ENCODE assay signal across 8 mouse cellular contexts in the genomic region with DNA sequence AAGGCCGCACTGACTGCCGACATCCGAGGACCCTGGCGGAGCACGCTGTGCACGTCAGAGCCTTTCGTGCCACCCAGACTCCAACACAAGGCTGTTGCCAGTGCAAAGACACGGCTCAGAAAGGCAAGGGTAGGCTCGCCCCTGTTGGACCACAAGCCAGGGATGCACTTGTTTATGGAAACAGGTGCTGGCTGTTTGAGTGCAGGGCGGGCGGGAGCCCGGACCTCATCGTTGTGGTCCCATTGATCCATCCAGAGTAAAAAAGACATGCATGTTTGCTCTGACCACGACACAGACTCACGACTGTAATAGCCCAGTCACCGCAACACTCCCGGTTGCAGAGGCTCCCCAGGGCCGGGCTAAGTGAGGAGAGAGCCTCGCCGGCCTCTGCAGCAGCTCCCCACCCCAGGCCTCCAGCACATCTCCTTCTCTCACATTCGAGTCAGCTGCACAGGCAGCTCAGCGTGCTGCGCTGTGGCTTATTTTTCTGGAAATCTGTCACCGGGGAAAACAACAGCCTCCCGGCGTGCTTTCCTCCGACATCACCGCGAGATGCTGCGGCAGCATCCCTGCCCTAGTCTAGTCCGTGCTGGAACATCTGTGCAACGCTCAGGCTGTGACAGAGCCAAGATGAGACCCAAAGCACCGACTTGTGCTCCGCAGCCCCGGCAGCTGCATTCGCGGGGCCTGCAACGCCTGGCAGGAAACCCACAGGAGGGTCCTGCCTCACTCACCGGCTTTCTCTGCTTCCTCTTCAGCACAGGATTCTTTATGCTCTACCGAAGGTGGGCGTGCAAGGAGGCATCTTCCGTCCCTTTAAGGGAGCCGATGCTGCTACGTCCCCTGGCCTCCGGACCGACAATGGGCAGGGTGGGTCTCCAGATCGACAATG. TPM values are rescaled to one million over a fixed set of nuclear protein-coding genes. Genes with fewer than 3 reads are reported as not detected.
DNase-seq lines count a peak whose midpoint lies in the region; ATAC-seq and TF ChIP-seq lines count a peak whose summit lies in the region.

No protein-coding gene starts in this region.

- no peak for TF ChIP-seq CTCF in lung, embryonic 14.5 days (IDR thresholded peaks at IDR 0.05; ENCODE audit: low read depth)
- TF ChIP-seq CTCF in heart, postnatal 0 days (IDR thresholded peaks at IDR 0.05; ENCODE audit: low read depth): no peak

- peak overlapping the region; percentile 42 for H3K9ac ChIP-seq in lung, embryonic 14.5 days
- H3K9ac ChIP-seq in heart, postnatal 0 days (replicated peaks; ENCODE audit: low read depth, low read length): no peak overlapping the region
- peak overlapping the region; percentile 82 for H3K9ac ChIP-seq in neural tube, embryonic 12.5 days

- no peaks in the 10 kb centered on the region for H3K4me1 ChIP-seq in lung, embryonic 14.5 days (ENCODE audit: insufficient read depth)
- no peaks in the 10 kb centered on the region for H3K4me1 ChIP-seq in heart, postnatal 0 days (ENCODE audit: control insufficient read depth, insufficient read depth)
- H3K4me1 ChIP-seq in neural tube, embryonic 12.5 days: peaks cover 16% of the 10 kb centered on the region

- intact Hi-C loops in left cerebral cortex, postnatal 25 days (cut with DNase I): no loop called here

- no peaks in the 10 kb centered on the region for H3K9me3 ChIP-seq in lung, embryonic 14.5 days (ENCODE audit: low read depth, low read length)
- H3K9me3 ChIP-seq in heart, postnatal 0 days (replicated peaks; ENCODE audit: control insufficient read depth, low read length): no peaks in the 10 kb centered on the region
- H3K9me3 ChIP-seq in neural tube, embryonic 12.5 days: no peaks in the 10 kb centered on the region

- peak; percentile 28 for DNase-seq in lung, embryonic 14.5 days
- DNase-seq in lung, postnatal 4 days: no peak
- DNase-seq in cerebellum, postnatal 36 days: peak; percentile 58 to 66
- DNase-seq in heart, postnatal 0 days (ENCODE audit: low spot score): no peak
- peak; percentile 48 to 52 for DNase-seq in left cerebral cortex, postnatal 25 days (ENCODE audit: low spot score in 2 of 2)
- no peak for DNase-seq in gastrocnemius, postnatal 25 days
- DNase-seq in ovary, postnatal 10 days (ENCODE audit: low spot score): no peak

- no peaks in the 10 kb centered on the region for H3K36me3 ChIP-seq in lung, embryonic 14.5 days (ENCODE audit: insufficient read depth)
- no peaks in the 10 kb centered on the region for H3K36me3 ChIP-seq in heart, postnatal 0 days (replicated peaks; ENCODE audit: control insufficient read depth, insufficient read depth, low read length)
- no peaks in the 10 kb centered on the region for H3K36me3 ChIP-seq in neural tube, embryonic 12.5 days

- H3K4me3 ChIP-seq in lung, embryonic 14.5 days (ENCODE audit: low read depth, low read length): peak overlapping the region; percentile 43
- H3K4me3 ChIP-seq in heart, postnatal 0 days (ENCODE audit: low read depth, low read length): peak overlapping the region; percentile 44
- H3K4me3 ChIP-seq in neural tube, embryonic 12.5 days: peak overlapping the region; percentile 53

- TF ChIP-seq EP300 in heart, postnatal 0 days (IDR thresholded peaks at IDR 0.05; ENCODE audit: low read depth): no peak

- 14% methylated on average over 47 of the region's 47 CpGs for WGBS in lung, embryonic 14.5 days
- WGBS in heart, postnatal 0 days: 12% methylated on average over 47 of the region's 47 CpGs
- 8% methylated on average over 47 of the region's 47 CpGs for WGBS in neural tube, embryonic 12.5 days

- H3K27ac ChIP-seq in lung, embryonic 14.5 days (ENCODE audit: low read depth): no peak overlapping the region
- H3K27ac ChIP-seq in heart, postnatal 0 days (ENCODE audit: low read depth): no peak overlapping the region
- H3K27ac ChIP-seq in neural tube, embryonic 12.5 days: peak overlapping the region; percentile 85

- H3K27me3 ChIP-seq in lung, embryonic 14.5 days (ENCODE audit: insufficient read depth, low read length): peaks cover 25% of the 10 kb centered on the region
- peaks cover 41% of the 10 kb centered on the region for H3K27me3 ChIP-seq in heart, postnatal 0 days (ENCODE audit: control insufficient read depth, insufficient read depth, low read length)
- H3K27me3 ChIP-seq in neural tube, embryonic 12.5 days (replicated peaks): no peaks in the 10 kb centered on the region

- ATAC-seq in lung, embryonic 14.5 days (ENCODE audit: insufficient read depth): peak; percentile 47; the same call in 1 of the 2 replicates
- no peak for ATAC-seq in heart, postnatal 0 days (ENCODE audit: insufficient read depth, low read depth)
- peak; percentile 71 for ATAC-seq in neural tube, embryonic 12.5 days (ENCODE audit: low FRiP score, low read depth)

- H3K4me2 ChIP-seq in lung, embryonic 14.5 days: peak overlapping the region; percentile 67
- peak overlapping the region; percentile 58 for H3K4me2 ChIP-seq in heart, postnatal 0 days (ENCODE audit: low read depth, low read length)
- H3K4me2 ChIP-seq in neural tube, embryonic 12.5 days (replicated peaks): peak overlapping the region; percentile 85

RNA-seq across cellular contexts. Expression of a gene that starts 16.2 kb away (rescaled TPM):
- 12.7 and 13.4 TPM in 2 replicates for polyA plus RNA-seq in lung, embryonic 14.5 days (2014; fragmentation: Nextera tagmentation; extraction: Ambion mirVana)
- total RNA-seq in heart, postnatal 0 days (2014; rRNA removed; ENCODE audit: low replicate concordance): 4.6 and 4.8 TPM in 2 replicates
- polyA plus RNA-seq in heart, postnatal 0 days (2015; fragmentation: Nextera tagmentation; extraction: Ambion mirVana): 2.7 and 3.6 TPM in 2 replicates
- total RNA-seq in left cerebral cortex, postnatal 25 days (2021): 100 to 1,000 TPM; 218 to 220 TPM
- polyA plus RNA-seq in neural tube, embryonic 12.5 days (2016; fragmentation: Nextera tagmentation; extraction: Ambion mirVana): 33.3 and 35.8 TPM in 2 replicates
- 1 to 10 TPM; 1.5 to 3.8 TPM for total RNA-seq in gastrocnemius, postnatal 25 days (2021)

RNA-seq across cellular contexts. Expression of a gene that starts 53.0 kb away (rescaled TPM):
- polyA plus RNA-seq in lung, embryonic 14.5 days (2014; fragmentation: Nextera tagmentation; extraction: Ambion mirVana): not detected in 2 replicates
- total RNA-seq in heart, postnatal 0 days (2014; rRNA removed; ENCODE audit: low replicate concordance): 0.15 TPM in 1 of 2 replicates, not detected in the other
- polyA plus RNA-seq in heart, postnatal 0 days (2015; fragmentation: Nextera tagmentation; extraction: Ambion mirVana): not detected in 2 replicates
- 10 to 100 TPM; 73.4 to 78.2 TPM for total RNA-seq in left cerebral cortex, postnatal 25 days (2021)
- polyA plus RNA-seq in neural tube, embryonic 12.5 days (2016; fragmentation: Nextera tagmentation; extraction: Ambion mirVana): 0.34 TPM in 1 of 2 replicates, not detected in the other
- total RNA-seq in gastrocnemius, postnatal 25 days (2021): 1 to 10 TPM in 1 of 2 experiments, under 1 TPM in 1; 0.56 to 1.3 TPM

Comparison
In these comparisons a context has a peak if more than half of its experiments do, and no peak if none do; other contexts are left out.
1. DNase-seq: peak in lung, embryonic 14.5 days (single experiment), cerebellum, postnatal 36 days (2 of 2) and left cerebral cortex, postnatal 25 days (2 of 2); none in lung, postnatal 4 days (0 of 2), heart, postnatal 0 days (single experiment), gastrocnemius, postnatal 25 days (single experiment) and ovary, postnatal 10 days (single experiment).
2. RNA of a gene that starts 16.2 kb away (total RNA-seq): 218 to 220 TPM in left cerebral cortex, postnatal 25 days; 4.6 to 4.8 TPM in heart, postnatal 0 days and 1.5 to 3.8 TPM in gastrocnemius, postnatal 25 days; every median in the first group is over 10 times any median in the second.
3. RNA of a gene that starts 53.0 kb away (total RNA-seq): 73.4 to 78.2 TPM in left cerebral cortex, postnatal 25 days; 0.56 to 1.3 TPM in gastrocnemius, postnatal 25 days and 0.15 TPM in heart, postnatal 0 days; every median in the first group is over 10 times any median in the second.
4. Peak in every context shown above with its lines, with median percentiles within 50 percentile points of each other: H3K4me2 ChIP-seq and H3K4me3 ChIP-seq.